Mouse (Mus musculus): ENCODE measurements around the gene Ankrd39. TPM values are rescaled to one million over a fixed set of nuclear protein-coding genes. Genes with fewer than 3 reads are reported as not detected.
A peak's percentile ranks its signal among the peaks of the same experiment; 100 is the strongest.

The Ankrd39 gene
- polyA plus RNA-seq, 1 experiment from 2014 or later, result 20.4 TPM

DNA sequence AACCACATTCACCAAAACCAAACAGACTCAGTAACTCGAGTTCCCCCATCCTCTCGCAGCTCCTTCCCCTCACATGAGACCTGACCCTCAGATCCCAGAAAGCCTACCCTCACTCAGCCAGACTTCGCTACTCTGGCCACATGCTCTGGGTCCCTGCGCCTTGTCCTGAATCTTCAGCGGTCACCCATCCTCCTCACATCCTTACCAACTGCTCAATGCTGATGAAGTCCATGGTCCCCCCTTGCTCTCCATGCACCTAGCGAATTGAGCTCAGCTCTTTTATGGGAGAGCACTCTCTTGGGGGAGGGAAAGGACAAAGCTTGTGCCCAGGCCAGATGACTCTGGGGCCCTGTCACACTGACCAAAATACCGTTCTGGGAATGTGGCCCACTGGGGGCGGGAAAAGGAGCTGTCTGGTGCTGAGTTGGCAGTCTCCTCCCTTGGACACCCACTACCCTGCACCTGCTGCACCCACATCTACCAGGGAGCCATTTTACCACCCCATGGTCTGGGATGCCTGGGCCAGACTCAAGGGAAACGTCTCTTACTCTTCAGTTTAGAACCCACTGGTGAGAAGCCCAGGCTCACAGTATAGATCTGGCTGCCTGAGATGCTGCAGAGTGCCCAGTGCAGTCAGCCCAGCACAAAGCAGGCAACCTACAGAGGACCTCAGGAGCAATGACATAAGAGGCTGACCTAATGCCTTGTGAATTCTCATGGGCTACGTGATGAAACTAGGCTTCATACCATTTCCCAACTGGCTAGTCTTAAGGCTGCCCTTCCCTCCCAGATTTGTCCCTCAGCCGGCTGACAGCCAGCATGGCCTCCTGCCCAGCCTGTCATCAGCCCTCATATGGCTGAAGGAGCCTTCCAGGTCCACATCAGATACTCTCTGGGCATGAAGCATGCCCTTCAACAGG, 11.5 kb downstream of the Ankrd39 start:
- Histone ChIP-seq H3K27ac (no peak overlapping the region), H3K36me3 (peaks cover 32% of the 10 kb centered on the region)

DNA sequence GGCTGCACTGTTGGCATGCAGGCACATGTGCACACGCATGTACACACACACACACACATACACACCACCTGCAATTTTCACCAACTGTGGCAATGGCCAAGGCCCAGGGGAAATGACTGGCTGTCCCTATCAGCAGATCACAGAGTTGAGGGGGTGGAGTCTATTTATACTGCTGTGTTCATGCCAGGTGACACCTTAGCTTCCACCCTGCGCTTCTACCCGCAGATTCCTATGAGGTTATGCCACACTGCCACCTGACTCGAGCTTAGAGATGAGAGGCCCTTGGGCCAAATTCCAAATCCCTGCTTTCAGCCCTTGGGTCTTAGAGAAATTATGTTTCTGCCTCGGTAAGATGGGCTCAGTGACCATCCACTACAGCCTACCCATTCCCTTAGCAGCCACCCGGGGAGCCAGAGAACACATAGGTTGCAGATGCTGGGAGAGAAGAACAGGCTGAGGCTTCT, 12.6 kb downstream of the Ankrd39 start:
- no peak for ATAC-seq (ENCODE audit: insufficient number of reproducible peaks, insufficient read depth, low FRiP score, low TSS enrichment)
- no peak overlapping the region for H3K9ac ChIP-seq

More for the DNA sequence above, 11.5 kb downstream of the Ankrd39 start:
- Histone ChIP-seq H3K9ac (no peak overlapping the region), H3K4me2 (replicated peaks) (no peak overlapping the region), H3K4me3 (no peak overlapping the region), H3K9me3 (no peaks in the 10 kb centered on the region), H3K27me3 (no peaks in the 10 kb centered on the region), H3K4me1 (0 out of 2 replicates have a peak, but pooled peaks cover 3% of the 10 kb centered on the region)
- ATAC-seq (ENCODE audit: insufficient number of reproducible peaks, insufficient read depth, low FRiP score, low TSS enrichment), result no peak
- WGBS, result 83% methylated on average over 11 of the region's 11 CpGs

GRCm38 (mm10) chr1:36533546-36533945, 13.7 kb downstream of the Ankrd39 start:
- H3K4me2 ChIP-seq (replicated peaks), result no peak overlapping the region
- peaks cover 12% of the 10 kb centered on the region for H3K36me3 ChIP-seq
- H3K27ac ChIP-seq, result peak overlapping the region; percentile 18; the same call in 1 of the 2 replicates
- no peak overlapping the region for H3K9ac ChIP-seq
- H3K27me3 ChIP-seq, result no peaks in the 10 kb centered on the region
- 82% methylated on average over 6 of the region's 6 CpGs for WGBS
- H3K4me1 ChIP-seq, result 0 out of 2 replicates have a peak, but pooled peaks cover 3% of the 10 kb centered on the region
- 0 out of 2 replicates have a peak, but pooled peaks have one; percentile 43 for ATAC-seq (ENCODE audit: insufficient number of reproducible peaks, insufficient read depth, low FRiP score, low TSS enrichment)
- no peaks in the 10 kb centered on the region for H3K9me3 ChIP-seq
- no peak overlapping the region for H3K4me3 ChIP-seq

More for the DNA sequence above, 12.6 kb downstream of the Ankrd39 start:
- Histone ChIP-seq H3K27ac (no peak overlapping the region), H3K4me1 (0 out of 2 replicates have a peak, but pooled peaks cover 3% of the 10 kb centered on the region), H3K4me2 (replicated peaks) (no peak overlapping the region), H3K9me3 (no peaks in the 10 kb centered on the region), H3K27me3 (no peaks in the 10 kb centered on the region), H3K36me3 (peaks cover 21% of the 10 kb centered on the region), H3K4me3 (no peak overlapping the region)
- 85% methylated on average over 6 of the region's 6 CpGs for WGBS

- no peak overlapping the region for H3K4me2 ChIP-seq (replicated peaks)
Observed at GRCm38 (mm10) chr1:36531461-36531860, 15.8 kb downstream of the Ankrd39 start.

DNA sequence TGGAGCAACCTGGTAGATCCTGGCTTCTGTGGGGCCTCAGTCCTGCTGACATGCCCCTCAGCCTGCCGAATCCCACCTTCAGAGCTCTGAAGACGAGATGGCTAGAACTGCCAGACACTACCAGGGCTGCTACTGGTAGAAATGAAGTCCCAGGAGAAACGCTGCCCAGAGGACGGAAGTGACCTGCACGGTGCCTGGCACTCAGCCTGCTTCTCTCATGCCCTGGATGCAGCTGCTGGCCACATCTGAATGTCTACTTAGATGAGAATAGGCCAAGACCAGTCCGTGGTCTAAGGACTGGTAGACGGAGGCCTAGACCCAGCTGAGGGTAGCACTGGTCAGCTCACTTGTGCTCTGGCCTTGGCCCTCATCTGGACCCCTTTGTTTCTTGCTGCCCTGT, 16.3 kb downstream of the Ankrd39 start:
- ATAC-seq (ENCODE audit: insufficient number of reproducible peaks, insufficient read depth, low FRiP score, low TSS enrichment), result no peak
- Histone ChIP-seq H3K4me2 (replicated peaks) (no peak overlapping the region), H3K9ac (no peak overlapping the region), H3K27ac (no peak overlapping the region), H3K4me3 (no peak overlapping the region), H3K9me3 (no peaks in the 10 kb centered on the region), H3K27me3 (no peaks in the 10 kb centered on the region), H3K36me3 (peaks cover 13% of the 10 kb centered on the region), H3K4me1 (0 out of 2 replicates have a peak, but pooled peaks cover 3% of the 10 kb centered on the region)
- WGBS, result 92% methylated on average over 7 of the region's 7 CpGs

More at GRCm38 (mm10) chr1:36531461-36531860, 15.8 kb downstream of the Ankrd39 start:
- no peak; the same call in 1 of the 2 replicates for ATAC-seq (ENCODE audit: insufficient number of reproducible peaks, insufficient read depth, low FRiP score, low TSS enrichment)
- no peaks in the 10 kb centered on the region for H3K27me3 ChIP-seq
- no peak overlapping the region for H3K9ac ChIP-seq
- H3K4me1 ChIP-seq, result 0 out of 2 replicates have a peak, but pooled peaks cover 3% of the 10 kb centered on the region
- 90% methylated on average over 12 of the region's 12 CpGs for WGBS
- no peak overlapping the region for H3K27ac ChIP-seq
- no peaks in the 10 kb centered on the region for H3K9me3 ChIP-seq
- H3K4me3 ChIP-seq, result no peak overlapping the region
- peaks cover 14% of the 10 kb centered on the region for H3K36me3 ChIP-seq

DNA sequence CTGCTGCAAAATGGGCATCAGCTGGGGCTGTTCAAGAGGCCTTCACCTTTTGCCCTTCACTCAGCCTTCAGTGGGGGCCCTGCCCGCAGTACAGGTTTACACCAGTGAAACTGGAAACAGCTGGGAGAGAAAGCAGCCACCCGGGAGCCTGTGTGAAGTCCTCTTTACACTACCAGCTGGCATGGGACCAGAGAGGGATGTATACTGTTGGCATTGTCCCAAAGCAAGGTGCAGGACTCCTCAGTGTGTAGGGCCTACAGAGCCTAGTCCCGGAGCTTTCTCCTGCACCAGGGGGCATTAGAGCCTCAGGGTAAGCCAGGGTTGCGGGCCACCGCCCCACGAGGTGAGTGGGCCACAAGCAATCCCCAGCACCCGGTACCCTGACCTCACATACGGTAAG, 16.8 kb downstream of the Ankrd39 start:
- Histone ChIP-seq H3K9me3 (no peaks in the 10 kb centered on the region), H3K4me1 (0 out of 2 replicates have a peak, but pooled peaks cover 3% of the 10 kb centered on the region), H3K9ac (no peak overlapping the region), H3K4me3 (no peak overlapping the region), H3K36me3 (peaks cover 18% of the 10 kb centered on the region), H3K27me3 (no peaks in the 10 kb centered on the region), H3K4me2 (replicated peaks) (no peak overlapping the region), H3K27ac (no peak overlapping the region)
- 70% methylated on average over 8 of the region's 8 CpGs for WGBS
- no peak for ATAC-seq (ENCODE audit: insufficient number of reproducible peaks, insufficient read depth, low FRiP score, low TSS enrichment)

GRCm38 (mm10) chr1:36529875-36530274, 17.4 kb downstream of the Ankrd39 start:
- Histone ChIP-seq H3K27me3 (no peaks in the 10 kb centered on the region), H3K9me3 (no peaks in the 10 kb centered on the region), H3K4me2 (replicated peaks) (no peak overlapping the region), H3K36me3 (peaks cover 24% of the 10 kb centered on the region), H3K4me1 (0 out of 2 replicates have a peak, but pooled peaks cover 3% of the 10 kb centered on the region), H3K9ac (no peak overlapping the region), H3K4me3 (no peak overlapping the region), H3K27ac (no peak overlapping the region)
- no peak for ATAC-seq (ENCODE audit: insufficient number of reproducible peaks, insufficient read depth, low FRiP score, low TSS enrichment)
- 93% methylated on average over 4 of the region's 4 CpGs for WGBS

GRCm38 (mm10) chr1:36529274-36529673, 18.0 kb downstream of the Ankrd39 start:
- Histone ChIP-seq H3K9me3 (no peaks in the 10 kb centered on the region), H3K27ac (no peak overlapping the region), H3K4me1 (0 out of 2 replicates have a peak, but pooled peaks cover 3% of the 10 kb centered on the region), H3K36me3 (peaks cover 30% of the 10 kb centered on the region), H3K27me3 (no peaks in the 10 kb centered on the region), H3K9ac (no peak overlapping the region), H3K4me3 (no peak overlapping the region), H3K4me2 (replicated peaks) (no peak overlapping the region)
- WGBS, result 71% methylated on average over 4 of the region's 4 CpGs
- ATAC-seq (ENCODE audit: insufficient number of reproducible peaks, insufficient read depth, low FRiP score, low TSS enrichment), result no peak

GRCm38 (mm10) chr1:36528351-36528750, 18.9 kb downstream of the Ankrd39 start:
- no peaks in the 10 kb centered on the region for H3K27me3 ChIP-seq
- no peak overlapping the region for H3K4me2 ChIP-seq (replicated peaks)
- 29% methylated on average over 1 of the region's 1 CpGs for WGBS
- 0 out of 2 replicates have a peak overlapping the region, but pooled peaks have one; percentile 7 for H3K27ac ChIP-seq
- peaks cover 39% of the 10 kb centered on the region for H3K36me3 ChIP-seq
- H3K9me3 ChIP-seq, result no peaks in the 10 kb centered on the region
- H3K4me1 ChIP-seq, result no peaks in the 10 kb centered on the region
- H3K9ac ChIP-seq, result no peak overlapping the region
- no peak overlapping the region for H3K4me3 ChIP-seq
- no peak for ATAC-seq (ENCODE audit: insufficient number of reproducible peaks, insufficient read depth, low FRiP score, low TSS enrichment)

DNA sequence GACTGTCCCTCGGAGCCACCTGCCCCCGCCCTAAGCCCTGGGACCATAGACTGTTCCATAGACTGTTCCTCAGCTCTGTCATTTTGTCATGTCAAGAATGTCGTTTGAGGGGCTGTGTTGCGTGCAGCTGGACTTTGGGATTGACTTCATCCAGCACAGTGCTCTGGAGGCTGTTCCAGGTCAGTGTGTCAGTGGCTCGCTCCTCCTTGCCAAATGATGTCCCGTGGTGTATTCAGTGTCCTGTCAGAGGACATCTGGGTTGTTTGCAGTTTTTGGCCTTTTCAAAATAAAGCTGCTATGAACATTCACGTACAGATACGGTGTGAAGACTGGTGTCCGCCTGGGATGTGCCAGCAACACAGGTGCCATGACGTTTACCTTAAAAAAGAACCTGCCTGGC, 20.3 kb downstream of the Ankrd39 start:
- no peak for ATAC-seq (ENCODE audit: insufficient number of reproducible peaks, insufficient read depth, low FRiP score, low TSS enrichment)
- Histone ChIP-seq H3K27ac (no peak overlapping the region), H3K9me3 (no peaks in the 10 kb centered on the region), H3K36me3 (peaks cover 48% of the 10 kb centered on the region), H3K4me2 (replicated peaks) (no peak overlapping the region), H3K4me3 (no peak overlapping the region), H3K9ac (no peak overlapping the region), H3K27me3 (no peaks in the 10 kb centered on the region), H3K4me1 (no peaks in the 10 kb centered on the region)
- WGBS, result 90% methylated on average over 10 of the region's 10 CpGs

GRCm38 (mm10) chr1:36525774-36526173, 21.5 kb downstream of the Ankrd39 start:
- H3K4me2 ChIP-seq (replicated peaks), result no peak overlapping the region
- H3K9ac ChIP-seq, result no peak overlapping the region
- peaks cover 54% of the 10 kb centered on the region for H3K36me3 ChIP-seq
- WGBS, result 85% methylated on average over 12 of the region's 12 CpGs
- H3K4me3 ChIP-seq, result no peak overlapping the region
- H3K4me1 ChIP-seq, result no peaks in the 10 kb centered on the region
- no peaks in the 10 kb centered on the region for H3K27me3 ChIP-seq
- no peaks in the 10 kb centered on the region for H3K9me3 ChIP-seq
- no peak overlapping the region for H3K27ac ChIP-seq
- no peak for ATAC-seq (ENCODE audit: insufficient number of reproducible peaks, insufficient read depth, low FRiP score, low TSS enrichment)

DNA sequence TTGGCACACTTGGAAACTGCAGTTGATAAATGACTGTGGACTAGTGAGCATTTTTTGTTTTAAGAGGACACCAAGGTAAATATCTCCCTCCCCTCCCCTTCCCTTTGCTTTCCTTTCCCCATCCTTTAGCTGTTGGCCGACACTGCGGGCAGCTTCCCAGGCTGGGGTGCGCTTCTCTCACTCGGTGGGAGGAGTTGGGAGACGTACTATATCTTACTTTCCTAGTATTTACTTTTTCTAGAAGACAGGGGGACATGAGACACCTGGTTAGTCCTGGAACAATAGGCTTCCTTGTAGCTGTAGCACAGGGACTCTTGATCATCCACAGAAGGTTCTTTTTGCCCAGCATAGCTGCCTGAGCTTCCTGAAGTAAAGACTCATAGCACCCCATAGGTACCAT, 23.2 kb downstream of the Ankrd39 start:
- Histone ChIP-seq H3K9me3 (no peaks in the 10 kb centered on the region), H3K27ac (no peak overlapping the region), H3K4me1 (no peaks in the 10 kb centered on the region), H3K9ac (no peak overlapping the region), H3K4me2 (replicated peaks) (no peak overlapping the region), H3K27me3 (no peaks in the 10 kb centered on the region), H3K36me3 (peaks cover 68% of the 10 kb centered on the region), H3K4me3 (no peak overlapping the region)
- 92% methylated on average over 5 of the region's 5 CpGs for WGBS
- ATAC-seq (ENCODE audit: insufficient number of reproducible peaks, insufficient read depth, low FRiP score, low TSS enrichment), result no peak
